In genomic region chr5:148547870-148548456, GRCm38 (mm10) we compare ENCODE assay signal across 8 mouse cellular contexts. TPM values are rescaled to one million over a fixed set of nuclear protein-coding genes. Genes with fewer than 3 reads are reported as not detected.
DNase-seq lines count a peak whose midpoint lies in the region; ATAC-seq and TF ChIP-seq lines count a peak whose summit lies in the region.

No protein-coding gene starts in this region.

- peak overlapping the region; percentile 79 for H3K27ac ChIP-seq in intestine, postnatal 0 days (ENCODE audit: low read depth, low read length)
- peak overlapping the region; percentile 80 for H3K27ac ChIP-seq in small intestine, adult 2 months (ENCODE audit: insufficient read depth, low read depth, low read length)

- no peak for TF ChIP-seq POLR2A in small intestine, adult 2 months (IDR thresholded peaks at IDR 0.05; ENCODE audit: low read depth, low read length)

- peak overlapping the region; percentile 73 for H3K4me3 ChIP-seq in megakaryocyte, embryonic 14.5 days (replicated peaks)
- H3K4me3 ChIP-seq in intestine, postnatal 0 days (ENCODE audit: low read depth, low read length), result no peak overlapping the region
- peak overlapping the region; percentile 50 for H3K4me3 ChIP-seq in small intestine, adult 2 months (ENCODE audit: low read depth, low read length)

- no peak overlapping the region for H3K9ac ChIP-seq in intestine, postnatal 0 days (ENCODE audit: low read depth, low read length)

- no peak for ATAC-seq in megakaryocyte, adult 5-6 weeks (ENCODE audit: poor library complexity, severe bottlenecking)
- ATAC-seq in intestine, postnatal 0 days, result 0 out of 2 replicates have a peak, but pooled peaks have one; percentile 1

- H3K27me3 ChIP-seq in megakaryocyte, embryonic 14.5 days (replicated peaks), result peaks cover 72% of the 10 kb centered on the region
- H3K27me3 ChIP-seq in intestine, postnatal 0 days (replicated peaks; ENCODE audit: control insufficient read depth, insufficient read depth, low read length), result no peaks in the 10 kb centered on the region
- no peaks in the 10 kb centered on the region for H3K27me3 ChIP-seq in small intestine, adult 2 months (ENCODE audit: control insufficient read depth, insufficient read depth, low read length)

- peak overlapping the region; percentile 46 for H3K4me2 ChIP-seq in intestine, postnatal 0 days (replicated peaks; ENCODE audit: low read depth)

- H3K36me3 ChIP-seq in megakaryocyte, embryonic 14.5 days (replicated peaks; ENCODE audit: low read length), result no peaks in the 10 kb centered on the region
- no peaks in the 10 kb centered on the region for H3K36me3 ChIP-seq in intestine, postnatal 0 days (ENCODE audit: control insufficient read depth, insufficient read depth)
- no peaks in the 10 kb centered on the region for H3K36me3 ChIP-seq in small intestine, adult 2 months (ENCODE audit: control insufficient read depth, insufficient read depth, low read length)

- no peaks in the 10 kb centered on the region for H3K9me3 ChIP-seq in megakaryocyte, embryonic 14.5 days
- no peaks in the 10 kb centered on the region for H3K9me3 ChIP-seq in intestine, postnatal 0 days (ENCODE audit: control insufficient read depth)

- DNase-seq in embryo, embryonic 10.5 days (ENCODE audit: low spot score), result peak; percentile 65
- DNase-seq in embryo, embryonic 10 days (ENCODE audit: low spot score), result no peak
- no peak for DNase-seq in right cerebral cortex, postnatal 4 days
- no peak for DNase-seq in layer of hippocampus, adult 9-10 months (ENCODE audit: low spot score)

- peak; percentile 65 for TF ChIP-seq CTCF in intestine, postnatal 0 days (IDR thresholded peaks at IDR 0.05; ENCODE audit: low read depth)
- no peak for TF ChIP-seq CTCF in small intestine, adult 2 months (IDR thresholded peaks at IDR 0.05; ENCODE audit: extremely low read depth, insufficient read length, insufficient replicate concordance, low read depth, low read length)

- 22% methylated on average over 10 of the region's 10 CpGs for WGBS in intestine, postnatal 0 days
- WGBS in small intestine, adult 2 months, result 11% methylated on average over 10 of the region's 10 CpGs

- peaks cover 30% of the 10 kb centered on the region for H3K4me1 ChIP-seq in megakaryocyte, embryonic 14.5 days
- H3K4me1 ChIP-seq in intestine, postnatal 0 days (replicated peaks; ENCODE audit: control insufficient read depth, insufficient read depth, low read length), result peaks cover 7% of the 10 kb centered on the region
- H3K4me1 ChIP-seq in small intestine, adult 2 months (ENCODE audit: control insufficient read depth, insufficient read depth, insufficient read length, low read length), result peaks cover 21% of the 10 kb centered on the region

RNA-seq across cellular contexts. Expression of gene Ubl3, which starts 4.6 kb away (rescaled TPM):
- 6.1 and 9.4 TPM in 2 replicates for polyA plus RNA-seq in megakaryocyte, embryonic 14.5 days (2012; ENCODE audit: insufficient read depth, low replicate concordance)
- total RNA-seq in megakaryocyte, adult 5-6 weeks (2015), result 90.4 and 93.3 TPM in 2 replicates
- total RNA-seq in megakaryocyte, adult 5-6 weeks (2017), result 122 and 130 TPM in 2 replicates
- polyA plus RNA-seq in intestine, postnatal 0 days (2015; fragmentation: Nextera tagmentation; extraction: Ambion mirVana), result 87.7 and 92.6 TPM in 2 replicates
- polyA plus RNA-seq in small intestine, adult 2 months (2012; rRNA removed), result 32.1 and 68.2 TPM in 2 replicates
